Mouse (Mus musculus) hindlimb bud, embryonic 11.5 days (tissue): ENCODE measurements around the gene Slc25a39.

ENCODE experiments used
- DNase-seq: peaks from one replicate; pipeline ENCODE4 v3.0.0-alpha.2; 2012; ENCODE audit warnings: low read depth, low spot score; ENCODE audit errors: extremely low spot score

Slc25a39 gene

GRCm38 (mm10) chr11:102353021-102353431 lies 54.7 kb downstream of the Slc25a39 start:
- DNase-seq: no peak
